Mouse (Mus musculus): ENCODE measurements around the gene Irf2bp2.

GRCm38 (mm10) chr8:126601325-126601724 lies 7.5 kb upstream of the Irf2bp2 start:
- no peak for TF ChIP-seq CTCF (conservative IDR thresholded peaks at IDR 0.05; ENCODE audit: insufficient read depth, insufficient read length, low read depth, low read length)
- no peak for TF ChIP-seq POLR2A (IDR thresholded peaks at IDR 0.05; ENCODE audit: low read depth, low read length)
